Mouse (Mus musculus): ENCODE measurements around the gene Cic.
"Not testable (repeated sequence)": the region's sequence is repeated elsewhere in the genome, so short reads cannot be mapped to it uniquely, and the experiment has no call there.

The Cic gene

DNA sequence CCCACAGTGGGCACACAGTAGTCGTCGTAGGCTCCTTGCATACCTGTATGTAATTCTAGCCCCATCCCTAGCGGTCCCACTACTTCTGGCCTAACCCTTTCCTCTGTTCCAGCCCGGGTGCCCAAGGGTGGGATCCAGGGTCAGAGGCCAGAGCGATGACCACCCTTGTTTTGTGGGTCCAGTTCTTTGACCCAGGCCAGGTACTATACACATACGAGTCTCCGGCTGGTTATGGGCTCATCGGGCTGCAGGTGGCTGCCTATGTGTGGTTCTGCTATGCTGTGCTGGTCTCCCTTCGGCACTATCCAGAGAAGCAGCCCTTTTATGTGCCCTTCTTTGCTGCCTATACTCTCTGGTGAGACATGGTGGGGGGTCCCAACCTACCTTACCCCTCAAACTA is 41.9 kb downstream of the Cic start:
- DNase-seq: no peak

DNA sequence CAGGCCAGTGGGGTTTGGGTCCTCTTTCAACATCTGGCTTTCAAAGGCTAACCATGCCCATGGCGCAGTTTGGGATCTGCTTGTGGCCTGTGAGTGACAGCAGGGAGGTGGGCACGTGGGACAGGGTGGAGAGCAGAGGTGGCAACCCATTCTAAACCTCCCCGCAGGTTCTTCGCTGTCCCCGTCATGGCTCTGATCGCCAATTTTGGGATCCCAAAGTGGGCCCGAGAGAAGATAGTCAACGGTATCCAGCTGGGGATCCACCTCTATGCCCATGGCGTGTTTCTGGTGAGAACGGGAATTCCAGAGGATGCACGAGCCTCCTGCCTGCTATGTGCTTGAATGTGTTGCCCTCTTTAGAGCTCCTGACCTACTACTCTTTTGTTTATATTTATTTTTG is 43.7 kb downstream of the Cic start:
- DNase-seq: no peak

DNA sequence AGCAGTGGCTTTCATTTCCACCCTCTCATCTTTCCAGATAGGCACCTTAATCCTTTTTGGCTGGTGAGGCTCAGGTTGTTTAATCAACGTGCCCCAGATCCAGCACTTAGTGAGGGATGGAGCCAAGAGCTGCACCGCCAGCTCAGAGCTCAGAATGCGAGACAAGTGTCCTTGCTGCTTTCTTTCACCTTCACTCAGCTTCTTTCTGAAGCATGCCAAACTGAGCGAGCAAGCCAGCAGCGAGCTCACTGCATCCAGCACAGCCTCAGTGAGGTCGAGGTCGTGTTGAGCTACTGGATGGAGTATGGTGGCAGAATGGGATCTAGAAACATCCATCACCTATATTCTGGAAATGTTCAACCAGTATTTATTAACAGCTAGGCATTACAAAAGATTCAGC is 45.8 kb downstream of the Cic start:
- DNase-seq: no peak

DNA sequence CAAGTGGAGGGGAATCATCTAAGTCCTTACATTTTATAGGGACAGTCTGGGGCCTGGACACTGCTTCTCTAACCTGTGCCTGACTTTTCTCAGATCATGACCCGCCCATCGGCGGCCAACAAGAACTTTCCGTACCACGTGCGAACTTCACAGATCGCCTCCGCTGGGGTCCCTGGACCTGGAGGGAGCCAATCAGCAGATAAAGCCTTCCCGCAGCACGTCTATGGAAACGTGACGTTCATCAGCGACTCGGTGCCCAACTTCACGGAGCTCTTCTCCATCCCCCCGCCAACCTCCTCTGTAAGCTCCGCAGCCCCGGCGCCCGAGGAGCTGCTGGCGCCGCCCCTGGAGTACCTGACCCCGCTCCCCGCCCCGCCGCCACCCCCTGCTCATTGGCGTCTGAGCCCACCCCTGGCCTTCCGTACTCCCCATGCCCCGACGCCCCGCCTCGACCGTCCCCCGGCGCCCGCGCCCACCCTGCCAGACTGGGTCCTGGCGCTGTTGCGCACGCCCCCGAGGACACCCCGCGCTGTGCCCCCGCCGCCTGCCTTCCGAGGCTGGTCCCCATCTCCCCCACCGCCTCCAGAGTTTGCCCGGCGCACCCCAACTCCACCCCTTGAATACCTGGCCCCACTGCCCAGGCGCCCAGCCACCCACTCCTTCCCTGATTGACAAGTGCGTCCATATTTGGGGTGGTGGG is 47.3 kb downstream of the Cic start:
- DNase-seq: no peak

DNA sequence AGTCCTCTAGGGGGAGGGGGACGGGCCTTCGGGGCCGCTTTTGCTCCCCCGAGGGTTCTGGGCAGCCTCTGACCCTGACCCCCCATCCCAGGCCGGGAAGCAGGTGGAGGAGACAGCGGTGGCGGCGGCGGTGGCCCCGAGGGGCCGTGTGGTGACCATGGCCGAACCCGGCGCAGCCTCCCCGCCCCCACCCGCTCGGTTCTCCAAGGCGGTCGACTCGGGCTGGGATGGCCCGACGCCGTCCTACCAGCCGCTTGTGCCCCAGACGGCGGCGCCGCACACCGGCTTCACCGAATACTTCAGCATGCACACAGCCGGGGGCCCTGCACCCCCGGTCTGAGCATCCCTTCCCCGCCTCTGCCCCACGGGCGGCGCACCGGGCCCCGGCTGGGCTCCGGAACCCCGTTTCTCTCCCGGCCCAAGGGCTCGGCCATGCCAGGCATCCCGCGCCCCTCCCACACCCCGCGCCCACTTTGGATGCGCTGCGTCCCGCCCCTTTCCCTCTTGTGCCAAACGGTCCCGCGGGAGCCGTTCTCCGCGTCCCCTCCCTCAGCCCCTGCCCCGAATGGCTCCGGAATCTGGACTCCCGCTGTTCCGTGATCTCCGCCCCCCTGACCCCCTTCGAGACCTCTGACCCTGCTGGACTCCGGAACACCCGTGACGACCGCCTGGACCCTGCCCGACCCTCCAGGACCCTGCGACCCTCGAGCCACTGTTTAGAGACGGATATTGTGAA is 48.0 kb downstream of the Cic start:
- no peak for DNase-seq

DNA sequence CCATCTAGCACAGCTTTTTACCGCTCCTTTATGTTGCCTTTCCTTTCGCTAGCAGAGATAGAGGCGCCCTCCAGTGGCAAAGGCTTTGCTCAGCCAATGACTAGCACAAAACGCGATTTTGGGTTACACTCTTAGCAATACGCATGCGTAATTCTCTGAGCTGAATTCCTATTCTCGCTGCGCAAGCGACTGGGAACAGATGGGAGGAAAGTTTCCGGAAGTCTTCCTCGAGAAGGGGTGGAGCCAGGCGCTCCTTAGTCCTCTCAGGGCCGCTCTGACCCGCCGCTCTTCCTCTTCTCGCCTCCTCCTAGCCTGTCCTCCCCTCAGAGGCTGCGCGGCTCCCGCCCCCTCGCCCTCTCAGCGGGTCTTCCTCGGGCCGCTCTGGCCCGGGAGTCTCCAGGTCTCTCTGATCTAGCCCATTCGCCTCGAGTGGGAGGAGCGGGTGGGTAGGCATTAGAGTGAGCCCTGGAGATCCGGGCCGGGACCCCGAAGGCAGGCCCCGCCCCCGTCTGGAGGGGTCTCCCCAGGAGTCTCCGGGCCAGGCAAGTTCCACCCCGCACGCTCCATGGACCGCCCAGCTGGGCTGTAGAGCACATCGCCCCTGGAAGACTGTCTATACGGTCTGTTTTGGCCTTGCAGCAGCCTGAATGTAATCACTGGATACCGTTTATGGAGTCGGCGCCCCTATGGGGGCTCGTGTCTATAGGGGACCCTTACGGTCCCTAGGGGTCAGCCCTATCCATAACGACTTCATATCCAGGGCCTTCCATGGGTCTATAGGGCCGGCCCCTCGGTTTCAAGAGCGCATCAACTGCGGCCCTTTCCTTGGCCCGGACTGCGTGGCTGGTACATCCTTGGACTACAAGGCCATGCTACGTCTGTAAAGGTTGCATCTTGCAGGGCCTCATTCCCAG is 49.3 kb downstream of the Cic start, which contains the start of gene Megf8:
Gene Megf8 (plus strand): TSS at position 633 of the 914 bp plus-strand sequence.
- DNase-seq: peak; percentile 98

DNA sequence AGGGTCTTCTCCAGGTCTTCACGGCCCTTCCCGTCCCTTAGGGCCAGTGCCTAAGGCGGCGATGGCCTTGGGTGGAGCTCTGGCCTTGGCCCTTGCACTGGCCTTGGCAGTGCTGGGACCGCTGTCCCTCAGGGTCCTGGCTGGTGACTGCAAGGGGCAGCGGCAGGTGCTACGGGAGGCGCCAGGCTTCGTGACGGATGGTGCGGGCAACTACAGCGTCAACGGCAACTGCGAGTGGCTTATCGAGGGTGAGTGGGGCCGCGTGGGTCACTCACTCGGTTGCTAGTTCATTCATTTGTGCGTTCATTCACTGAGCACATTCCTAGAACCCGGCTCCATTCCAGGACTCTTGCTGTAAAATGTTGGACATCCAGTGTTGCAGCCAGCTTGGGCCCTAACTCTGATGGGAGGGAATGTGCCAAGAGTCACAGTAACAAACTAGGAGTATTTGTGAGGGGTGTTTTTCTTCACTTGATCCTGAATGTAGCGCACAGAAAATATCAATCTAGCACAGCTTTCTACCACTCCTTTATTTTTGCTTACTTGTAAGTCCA is 50.0 kb downstream of the Cic start:
- DNase-seq: no peak

DNA sequence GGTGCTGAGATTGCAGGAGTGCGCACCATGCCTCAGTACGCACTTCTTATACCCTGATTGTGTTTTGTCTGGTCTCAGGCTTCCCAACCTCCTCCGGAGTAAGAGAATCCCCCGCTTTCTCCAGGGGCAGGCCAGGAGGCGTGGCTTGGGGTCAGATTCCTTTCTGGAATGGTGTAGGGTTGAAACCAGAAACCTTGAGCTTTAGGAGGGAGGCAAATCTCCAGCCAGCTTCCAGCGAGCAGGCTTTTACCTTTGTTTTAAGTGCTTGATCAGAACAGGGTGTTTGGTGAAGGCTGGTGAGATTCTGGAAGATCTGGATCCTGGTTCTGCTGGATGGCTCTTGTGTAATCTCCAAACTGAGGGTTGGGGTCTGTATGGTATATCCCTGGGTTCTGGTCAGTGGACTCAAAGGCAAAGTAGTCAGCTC is 54.6 kb downstream of the Cic start:
- no peak for DNase-seq

DNA sequence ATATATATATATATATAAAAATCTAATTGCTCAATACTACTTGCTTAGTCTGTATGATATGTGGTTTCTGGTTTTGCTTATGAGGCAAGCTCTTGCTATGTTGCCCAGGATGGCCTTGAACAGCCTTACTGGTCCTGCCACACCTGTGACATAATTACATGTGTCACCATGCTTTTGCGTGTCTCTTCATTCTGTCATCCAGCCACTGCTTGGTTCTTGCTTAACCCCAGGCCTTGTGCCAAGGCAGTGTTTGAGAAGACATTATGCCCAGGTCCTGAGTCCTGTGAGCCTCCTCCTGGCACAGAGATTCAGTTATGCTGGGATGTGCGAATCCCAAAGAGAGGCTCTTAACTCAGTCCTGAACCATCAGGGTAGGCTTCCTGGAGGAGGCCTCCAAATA is 55.7 kb downstream of the Cic start:
- no peak for DNase-seq

DNA sequence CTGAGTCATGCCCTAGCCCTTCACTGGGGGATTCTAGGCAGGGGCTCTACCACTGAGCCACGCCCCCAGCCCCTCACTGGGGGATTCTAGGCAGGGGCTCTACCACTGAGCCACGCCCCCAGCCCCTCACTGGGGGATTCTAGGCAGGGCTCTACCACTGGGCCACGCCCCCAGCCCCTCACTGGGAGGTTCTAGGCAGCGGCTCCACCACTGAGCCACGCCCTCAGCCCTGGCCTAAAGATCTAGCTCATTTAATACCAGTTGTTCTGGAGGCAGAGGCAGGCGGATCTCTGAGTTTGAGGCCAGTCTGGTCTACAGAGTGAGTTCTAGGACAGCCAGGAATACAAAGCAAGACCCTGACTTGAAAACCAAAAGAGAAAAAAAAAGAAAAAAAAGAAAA is 57.9 kb downstream of the Cic start:
- DNase-seq: not testable (repeated sequence)

DNA sequence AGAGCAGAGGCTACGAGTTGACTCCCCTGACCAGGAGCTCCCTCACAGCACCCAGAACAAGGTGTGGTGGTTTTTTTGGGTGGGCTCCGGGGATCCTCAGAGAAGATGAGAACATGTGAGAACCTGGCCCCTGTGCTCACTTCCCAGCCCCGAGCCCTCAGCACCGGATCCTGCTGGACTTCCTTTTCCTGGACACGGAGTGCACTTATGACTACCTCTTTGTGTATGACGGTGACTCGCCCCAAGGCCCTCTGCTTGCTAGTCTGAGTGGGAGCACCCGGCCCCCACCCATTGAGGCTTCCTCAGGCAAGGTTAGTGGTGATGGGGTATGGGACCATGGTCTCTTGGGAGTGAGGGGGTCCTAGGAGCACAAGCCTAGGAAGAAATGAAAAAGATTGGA is 58.7 kb downstream of the Cic start:
- DNase-seq: no peak

DNA sequence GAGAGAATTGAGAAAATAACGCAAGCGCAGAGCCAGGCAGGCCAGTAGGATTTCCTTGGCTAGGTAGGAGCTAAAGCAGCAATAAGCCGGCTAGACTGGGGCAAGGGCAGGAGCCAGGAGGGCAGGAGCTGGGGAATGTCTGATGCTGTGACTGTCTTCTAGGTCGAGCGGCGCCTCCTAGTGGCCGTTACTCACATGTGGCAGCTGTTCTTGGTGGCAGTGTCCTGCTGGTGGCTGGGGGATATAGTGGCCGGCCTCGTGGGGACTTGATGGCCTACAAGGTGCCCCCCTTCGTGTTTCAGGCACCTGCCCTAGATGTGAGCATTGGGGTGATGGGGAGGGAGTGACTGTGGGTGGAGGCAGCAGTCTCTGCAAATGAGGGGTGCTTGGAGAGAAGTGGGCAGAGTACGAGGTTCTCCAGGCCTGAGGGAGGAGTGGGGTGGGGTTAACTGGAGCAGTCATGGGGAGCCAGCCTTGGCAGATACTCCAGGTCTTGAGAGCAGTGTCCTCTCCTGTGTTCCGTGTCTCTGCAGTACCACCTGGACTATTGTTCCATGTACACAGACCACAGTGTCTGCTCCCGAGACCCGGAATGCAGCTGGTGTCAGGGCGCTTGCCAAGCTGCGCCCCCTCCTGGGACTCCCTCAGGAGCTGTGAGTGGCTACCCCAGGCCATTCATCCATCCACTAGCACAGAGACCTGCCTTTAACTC is 66.2 kb downstream of the Cic start:
- DNase-seq: peak; percentile 67

DNA sequence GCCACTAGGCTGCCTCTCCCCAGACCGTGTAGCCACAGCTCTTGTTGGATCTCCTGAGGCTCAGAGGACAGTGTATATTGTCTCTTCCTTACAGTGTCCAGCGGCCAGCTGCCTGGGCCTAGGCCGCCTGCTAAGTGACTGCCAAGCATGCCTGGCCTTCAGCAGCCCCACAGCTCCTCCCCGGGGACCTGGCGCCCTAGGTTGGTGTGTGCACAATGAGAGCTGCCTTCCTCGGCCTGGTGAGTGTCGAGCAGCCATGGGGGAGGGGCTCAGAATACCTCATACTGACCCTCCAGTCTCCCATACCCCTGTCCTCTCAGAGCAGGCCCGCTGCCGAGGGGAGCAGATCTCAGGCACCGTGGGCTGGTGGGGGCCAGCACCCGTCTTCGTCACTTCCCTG is 67.0 kb downstream of the Cic start:
- DNase-seq: no peak

DNA sequence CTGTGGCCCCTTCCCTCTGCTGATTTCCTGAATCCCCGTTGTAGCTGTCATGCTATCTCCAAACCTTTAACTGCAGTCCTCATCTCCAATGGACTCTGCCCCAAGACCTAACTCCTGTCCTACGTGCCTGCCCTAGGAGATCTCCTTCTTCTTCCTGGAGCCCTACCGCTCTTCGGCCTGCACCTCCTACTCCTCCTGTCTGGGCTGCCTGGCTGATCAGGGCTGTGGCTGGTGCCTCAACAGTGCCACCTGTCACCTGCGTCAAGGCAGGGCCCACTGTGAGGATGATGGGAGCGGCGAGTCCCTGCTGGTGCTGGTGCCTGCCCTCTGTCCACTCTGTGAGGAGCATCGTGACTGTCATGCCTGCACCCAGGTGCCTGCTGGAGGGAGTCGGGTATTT is 71.8 kb downstream of the Cic start:
- DNase-seq: no peak

DNA sequence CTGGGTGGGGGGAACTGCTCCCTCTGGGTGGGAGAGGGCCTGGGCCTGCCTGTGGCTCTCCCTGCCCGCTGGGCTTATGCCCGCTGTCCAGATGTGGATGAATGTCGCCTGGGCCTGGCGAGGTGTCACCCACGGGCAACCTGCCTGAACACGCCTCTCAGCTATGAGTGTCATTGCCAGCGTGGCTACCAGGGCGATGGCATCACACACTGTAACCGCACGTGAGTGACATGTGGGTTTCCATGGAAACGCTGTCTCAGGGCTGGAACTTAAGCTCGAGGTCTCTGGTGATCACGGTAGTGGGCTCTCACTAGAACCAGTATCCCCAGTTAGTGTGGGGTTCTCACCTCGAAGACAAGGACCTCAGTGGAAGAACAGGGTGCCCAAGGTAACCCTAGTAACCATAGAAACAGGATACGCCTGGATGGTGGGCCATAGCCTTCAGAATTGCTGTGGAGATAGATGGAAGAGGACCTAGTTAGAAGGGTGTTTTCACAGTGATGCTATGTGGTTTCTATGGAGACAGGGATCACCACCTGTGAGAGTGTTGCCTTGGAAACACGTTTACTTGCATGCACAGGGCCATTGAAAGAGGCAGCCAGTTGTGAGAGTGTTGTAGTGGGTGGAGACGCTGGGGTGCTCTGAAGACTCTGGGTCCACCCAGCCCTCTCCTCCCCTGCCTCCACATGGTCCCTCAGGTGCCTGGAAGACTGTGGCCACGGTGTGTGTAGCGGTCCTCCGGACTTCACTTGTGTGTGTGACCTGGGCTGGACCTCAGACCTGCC is 73.7 kb downstream of the Cic start:
- DNase-seq: no peak

Measured in kidney, adult 11 months (tissue).